Mouse (Mus musculus) kidney, adult 2 months (tissue): ENCODE data around the gene Rnf103.

Source experiments
- CTCF ChIP-seq: fragments of 200-500 bp; conservative IDR thresholded peaks from 2 replicates; pipeline ENCODE4 v1.5.1; 2011; ENCODE audit warnings: low read depth, mild to moderate bottlenecking, control low read depth, low read length, moderate library complexity, mixed read lengths; ENCODE audit not compliant: insufficient read depth, insufficient read length
- POLR2A ChIP-seq: fragments of 200-500 bp; IDR thresholded peaks from one replicate; pipeline ENCODE4 v1.6.1; 2011; ENCODE audit warnings: low read depth, low read length, control low read depth

GRCm38 (mm10) chr6:71487966-71488365 is 5.7 kb upstream of the Rnf103 start:
- TF ChIP-seq POLR2A (no peak), CTCF (no peak)
